Mouse (Mus musculus): ENCODE results near the gene Pole2.

DNA sequence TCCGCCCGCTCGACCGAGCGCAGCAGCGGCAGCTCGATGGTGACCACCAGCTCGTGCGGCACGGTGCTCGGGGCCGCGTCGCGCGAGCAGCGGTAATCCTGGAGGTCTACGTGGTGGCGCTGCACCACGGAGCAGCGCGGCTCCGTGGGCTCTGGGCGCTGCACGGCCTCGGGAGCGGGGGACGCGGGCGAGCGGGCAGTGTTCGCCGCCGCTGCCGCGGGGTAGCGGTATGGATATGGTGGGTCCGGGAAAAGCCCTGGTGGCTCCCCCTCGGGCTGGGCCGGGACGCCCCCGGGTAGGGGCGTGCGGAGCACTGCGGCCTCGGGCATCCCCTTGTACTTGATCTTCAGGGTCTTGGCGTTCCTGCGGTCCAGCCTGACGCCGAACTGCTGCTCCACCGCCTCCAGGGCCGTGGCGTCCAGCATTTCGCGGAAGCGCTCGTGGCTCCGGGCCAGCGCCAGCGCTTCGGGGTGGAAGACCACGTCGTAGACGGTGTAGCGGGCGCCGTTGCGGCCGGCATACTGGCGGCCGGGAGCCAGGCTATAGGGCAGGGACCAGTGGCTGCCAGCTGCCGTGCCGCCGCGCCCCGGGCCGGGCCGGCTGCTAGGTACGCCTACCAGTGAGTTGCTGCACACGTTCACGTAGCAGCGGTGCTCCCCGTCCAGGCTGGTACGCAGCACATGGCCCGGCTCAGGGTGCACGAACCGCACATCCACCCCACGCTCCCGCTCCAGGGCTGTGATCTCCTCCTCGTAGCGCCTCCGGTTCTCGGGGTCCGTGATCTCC is 30.4 kb downstream of the Pole2 start:
- TF ChIP-seq GATA1 (IDR thresholded peaks at IDR 0.05; ENCODE audit: borderline replicate concordance, low read length), result no peak
- TF ChIP-seq FLI1 (IDR thresholded peaks at IDR 0.05; ENCODE audit: low read length), result no peak
